Mouse (Mus musculus) erythroblast, embryonic 14.5 days (primary cell): ENCODE results near the gene Rasl12. TPM values are rescaled to one million over a fixed set of nuclear protein-coding genes. Genes with fewer than 3 reads are reported as not detected.
A peak's percentile ranks its signal among the peaks of the same experiment; 100 is the strongest.

Experiments used
- H3K27me3 ChIP-seq: 2 replicates; pipeline ENCODE4 v1.6.1; 2012; ENCODE audit warnings: inconsistent platforms; ENCODE audit not compliant: control insufficient read depth
- H3K36me3 ChIP-seq: 2 replicates; pipeline ENCODE4 v1.6.1; 2012; ENCODE audit warnings: mild to moderate bottlenecking, inconsistent platforms; ENCODE audit not compliant: control insufficient read depth
- H3K4me1 ChIP-seq: 2 replicates; pipeline ENCODE4 v1.6.1; 2012; ENCODE audit warnings: inconsistent platforms; ENCODE audit not compliant: control insufficient read depth
- H3K4me3 ChIP-seq: replicated peaks from 2 replicates; pipeline ENCODE3; 2012; ENCODE audit warnings: moderate library complexity, mild to moderate bottlenecking, inconsistent platforms
- H3K9me3 ChIP-seq: 2 replicates; pipeline ENCODE4 v1.6.1; 2012; ENCODE audit warnings: low read length, inconsistent platforms, mixed read lengths; ENCODE audit not compliant: control insufficient read depth
- GATA1 ChIP-seq: IDR thresholded peaks from 2 replicates; pipeline ENCODE4 v1.6.1; 2012; ENCODE audit warnings: low read length, inconsistent platforms, mixed read lengths
- TAL1 ChIP-seq: IDR thresholded peaks from 3 replicates; pipeline ENCODE4 v1.6.1; 2012; ENCODE audit warnings: low read length, inconsistent platforms, mixed read lengths
- polyA plus RNA-seq: library from polyadenylated mRNA; stranded (reverse); fragments of >175 nt; gene quantifications from 2 replicates; pipeline ENCODE4 v1.2.3, GENCODE M21; 2012

Rasl12 gene
- polyA plus RNA-seq, 1 experiment: 0.03 TPM

- no peaks in the 10 kb centered on the region for H3K36me3 ChIP-seq
- H3K27me3 ChIP-seq: peaks cover 46% of the 10 kb centered on the region
- TF ChIP-seq GATA1: no peak
- no peak for TF ChIP-seq TAL1
- 0 out of 2 replicates have a peak, but pooled peaks cover 2% of the 10 kb centered on the region for H3K4me1 ChIP-seq
- peak overlapping the region; percentile 21 for H3K4me3 ChIP-seq
- peaks cover 2% of the 10 kb centered on the region; the same call in 1 of the 2 replicates for H3K9me3 ChIP-seq
Measured at GRCm38 (mm10) chr9:65390752-65391612, 7.3 kb upstream of the Rasl12 start.

- Histone ChIP-seq H3K4me3 (peak within 1 kb of the TSS; percentile 21), H3K4me1 (0 out of 2 replicates have a peak, but pooled peaks cover 2% of the 10 kb centered on the region), H3K27me3 (peaks cover 46% of the 10 kb centered on the region), H3K36me3 (no peaks in the 10 kb centered on the region), H3K9me3 (peaks cover 2% of the 10 kb centered on the region; the same call in 1 of the 2 replicates)
- TF ChIP-seq TAL1 (no peak), GATA1 (no peak)
Measured at GRCm38 (mm10) chr9:65391613-65391964, 6.7 kb upstream of the Rasl12 start, which contains the start of gene Kbtbd13. TSS of gene Kbtbd13 (minus strand) at chr9:65391652.

- H3K9me3 ChIP-seq: peaks cover 2% of the 10 kb centered on the region; the same call in 1 of the 2 replicates
- no peak overlapping the region for H3K4me3 ChIP-seq
- no peaks in the 10 kb centered on the region for H3K36me3 ChIP-seq
- TF ChIP-seq TAL1: no peak
- TF ChIP-seq GATA1: no peak
- peaks cover 46% of the 10 kb centered on the region for H3K27me3 ChIP-seq
- 0 out of 2 replicates have a peak, but pooled peaks cover 2% of the 10 kb centered on the region for H3K4me1 ChIP-seq
Measured at GRCm38 (mm10) chr9:65392638-65393364, 5.5 kb upstream of the Rasl12 start.

GRCm38 (mm10) chr9:65393606-65394005 lies 4.7 kb upstream of the Rasl12 start:
- peaks cover 52% of the 10 kb centered on the region for H3K27me3 ChIP-seq
- TF ChIP-seq TAL1 (no peak), GATA1 (no peak)
- peaks cover 9% of the 10 kb centered on the region for H3K4me1 ChIP-seq
- H3K36me3 ChIP-seq: no peaks in the 10 kb centered on the region
- H3K4me3 ChIP-seq: no peak overlapping the region
- H3K9me3 ChIP-seq: peaks cover 2% of the 10 kb centered on the region; the same call in 1 of the 2 replicates

- H3K36me3 ChIP-seq: no peaks in the 10 kb centered on the region
- H3K4me1 ChIP-seq: peaks cover 11% of the 10 kb centered on the region
- peaks cover 48% of the 10 kb centered on the region for H3K27me3 ChIP-seq
- TF ChIP-seq TAL1: no peak
- no peak for TF ChIP-seq GATA1
- peaks cover 2% of the 10 kb centered on the region; the same call in 1 of the 2 replicates for H3K9me3 ChIP-seq
- H3K4me3 ChIP-seq: no peak overlapping the region
Measured at GRCm38 (mm10) chr9:65394360-65394759, 3.9 kb upstream of the Rasl12 start.

- no peak overlapping the region for H3K4me3 ChIP-seq
- H3K4me1 ChIP-seq: peaks cover 10% of the 10 kb centered on the region
- no peaks in the 10 kb centered on the region for H3K9me3 ChIP-seq
- H3K36me3 ChIP-seq: no peaks in the 10 kb centered on the region
- TF ChIP-seq GATA1: no peak
- TF ChIP-seq TAL1: no peak
- peaks cover 8% of the 10 kb centered on the region for H3K27me3 ChIP-seq
Measured at GRCm38 (mm10) chr9:65399934-65400333, 1.6 kb downstream of the Rasl12 start.

GRCm38 (mm10) chr9:65404331-65405183 lies 6.3 kb downstream of the Rasl12 start:
- Histone ChIP-seq H3K27me3 (no peaks in the 10 kb centered on the region), H3K4me1 (no peaks in the 10 kb centered on the region), H3K9me3 (no peaks in the 10 kb centered on the region), H3K4me3 (no peak overlapping the region), H3K36me3 (no peaks in the 10 kb centered on the region)
- TF ChIP-seq GATA1: no peak
- no peak for TF ChIP-seq TAL1

GRCm38 (mm10) chr9:65405184-65405449 lies 6.8 kb downstream of the Rasl12 start:
- TF ChIP-seq GATA1: no peak
- TF ChIP-seq TAL1: no peak
- no peaks in the 10 kb centered on the region for H3K9me3 ChIP-seq
- H3K4me3 ChIP-seq: no peak overlapping the region
- H3K27me3 ChIP-seq: no peaks in the 10 kb centered on the region
- H3K36me3 ChIP-seq: no peaks in the 10 kb centered on the region
- H3K4me1 ChIP-seq: no peaks in the 10 kb centered on the region

- no peak for TF ChIP-seq TAL1
- no peak for TF ChIP-seq GATA1
- no peaks in the 10 kb centered on the region for H3K36me3 ChIP-seq
- no peaks in the 10 kb centered on the region for H3K9me3 ChIP-seq
- H3K4me3 ChIP-seq: no peak overlapping the region
- no peaks in the 10 kb centered on the region for H3K4me1 ChIP-seq
- H3K27me3 ChIP-seq: no peaks in the 10 kb centered on the region
Measured at GRCm38 (mm10) chr9:65407327-65407726, 9.0 kb downstream of the Rasl12 start.
